Mouse (Mus musculus): Measurements from ENCODE around the gene Slc28a3.

DNA sequence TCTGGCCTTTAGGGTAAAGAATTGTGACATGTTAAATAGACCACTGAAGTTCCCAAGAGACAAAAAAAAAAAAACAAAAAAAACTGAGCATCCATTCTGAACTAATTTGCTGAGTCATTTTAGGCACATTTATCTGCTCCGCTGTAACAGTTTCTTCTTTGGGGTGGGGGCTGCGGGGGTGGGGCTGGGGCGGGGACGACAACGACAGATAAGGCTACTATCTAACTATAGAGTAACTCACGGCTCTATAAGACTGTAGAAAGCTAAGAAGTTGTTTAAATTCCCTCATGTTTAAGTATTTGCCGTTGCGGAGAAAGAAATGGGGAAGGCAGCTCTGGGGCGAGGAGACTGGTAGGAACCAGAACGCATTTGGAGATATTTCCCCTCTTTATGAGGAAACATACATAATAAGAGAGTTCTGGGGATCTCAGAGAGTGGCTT is 68.1 kb downstream of the Slc28a3 start:
- no peak for TF ChIP-seq CTCF (IDR thresholded peaks at IDR 0.05; ENCODE audit: low read depth)
- no peak for TF ChIP-seq EP300 (IDR thresholded peaks at IDR 0.05; ENCODE audit: low read depth)
